Mouse (Mus musculus) small intestine, adult 2 months (tissue): ENCODE data around the gene Tmed3.

Experiments
- CTCF ChIP-seq: fragments of 200-500 bp; IDR thresholded peaks from 2 replicates; pipeline ENCODE4 v1.5.1; 2012; ENCODE audit warnings: low read depth, mild to moderate bottlenecking, control low read depth, inconsistent platforms, low read length, moderate library complexity, mixed read lengths; ENCODE audit not compliant: insufficient replicate concordance, insufficient read length; ENCODE audit errors: extremely low read depth
- POLR2A ChIP-seq: fragments of 200-500 bp; IDR thresholded peaks from 2 replicates; pipeline ENCODE4 v1.6.1; 2012; ENCODE audit warnings: low read depth, mild to moderate bottlenecking, control low read depth, inconsistent platforms, low read length, moderate library complexity

- TF ChIP-seq CTCF (peak; percentile 33; the same call in 1 of the 2 replicates), POLR2A (no peak)
Measured at GRCm38 (mm10) chr9:89687503-89688226, 17.2 kb downstream of the Tmed3 start.
